Mouse (Mus musculus): ENCODE measurements around the gene Sptan1.
"Not testable (repeated sequence)": the region's sequence is repeated elsewhere in the genome, so short reads cannot be mapped to it uniquely, and the experiment has no call there.

Sptan1 gene

DNA sequence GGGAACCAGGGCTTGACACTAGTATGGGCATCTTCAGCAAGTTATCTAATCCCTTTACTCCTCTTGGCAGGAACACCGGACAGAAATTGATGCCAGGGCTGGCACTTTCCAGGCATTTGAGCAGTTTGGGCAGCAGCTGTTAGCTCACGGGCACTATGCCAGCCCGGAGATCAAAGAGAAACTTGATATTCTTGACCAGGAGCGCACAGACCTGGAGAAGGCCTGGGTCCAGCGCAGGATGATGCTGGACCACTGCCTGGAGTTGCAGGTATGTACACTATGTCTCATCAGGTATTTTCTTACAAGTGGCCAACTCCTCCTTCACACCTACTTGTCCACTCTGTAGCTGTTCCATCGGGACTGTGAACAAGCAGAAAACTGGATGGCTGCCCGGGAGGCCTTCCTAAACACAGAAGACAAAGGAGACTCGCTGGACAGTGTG lies 45.5 kb downstream of the Sptan1 start:
- no peak for DNase-seq

DNA sequence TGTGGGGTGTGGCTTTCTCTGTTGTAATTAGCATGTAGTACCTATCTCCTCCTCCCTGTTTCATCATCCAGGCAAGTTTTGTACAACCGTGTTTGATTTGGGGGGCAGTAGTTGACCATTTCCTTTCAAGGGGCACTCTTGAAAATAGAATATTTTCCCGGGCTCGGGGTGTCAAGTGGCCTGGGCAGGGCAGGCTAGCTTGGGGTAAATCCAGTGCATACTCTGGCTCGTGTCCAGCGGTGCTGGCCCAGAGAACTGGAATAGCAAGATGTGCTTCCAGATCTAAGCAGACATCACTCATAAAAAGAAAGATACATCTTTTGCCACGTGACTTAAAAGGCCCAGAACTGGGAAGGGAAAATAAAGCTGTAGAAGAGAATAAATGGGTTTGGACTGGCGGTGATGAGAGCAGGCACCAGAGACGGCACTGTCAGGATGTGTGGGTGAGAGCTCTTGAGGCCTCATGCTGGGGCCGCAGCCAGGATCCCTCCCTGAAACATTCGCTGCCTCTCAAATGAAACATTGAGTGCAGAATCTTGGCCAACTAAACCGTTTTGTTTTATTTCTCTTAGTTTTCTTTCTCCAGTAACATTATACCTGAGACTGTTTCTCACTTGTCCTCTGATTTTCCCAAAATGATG lies 49.1 kb downstream of the Sptan1 start:
- DNase-seq, result no peak

DNA sequence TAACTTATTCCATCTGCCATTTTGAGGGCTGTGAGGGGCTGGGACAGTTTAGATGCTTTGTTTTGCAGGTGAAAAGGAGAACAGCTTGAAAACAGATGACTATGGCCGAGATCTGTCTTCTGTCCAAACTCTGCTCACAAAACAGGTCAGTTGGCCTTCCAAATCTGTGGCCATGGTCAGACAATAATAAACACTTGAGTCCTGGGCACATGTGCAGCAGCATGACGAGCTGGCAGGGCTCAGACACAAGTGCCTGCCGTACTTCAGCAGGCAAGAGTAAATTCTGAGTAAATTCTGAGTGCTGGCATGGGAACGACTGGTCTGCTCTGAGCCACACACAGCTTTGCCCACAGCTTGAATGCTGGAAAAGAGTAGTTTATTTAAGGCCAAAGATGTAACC lies 60.1 kb downstream of the Sptan1 start:
- no peak for DNase-seq

DNA sequence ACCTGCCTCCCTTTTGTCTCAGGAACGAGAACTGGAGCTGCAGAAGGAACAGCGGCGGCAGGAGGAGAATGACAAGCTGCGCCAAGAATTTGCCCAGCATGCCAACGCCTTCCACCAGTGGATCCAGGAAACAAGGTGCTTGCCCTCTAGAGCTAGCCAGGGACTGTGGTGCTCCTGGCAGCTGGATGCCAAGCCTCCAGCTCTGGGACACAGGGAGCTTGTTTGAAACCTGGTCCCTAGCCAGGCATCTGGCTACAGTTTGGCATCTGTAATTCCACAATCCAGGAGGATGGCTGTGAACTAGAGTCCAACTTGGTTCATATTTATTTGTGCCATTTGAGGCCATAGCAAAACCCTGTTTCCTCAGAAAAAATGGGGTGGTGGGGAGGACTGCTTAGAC lies 61.6 kb downstream of the Sptan1 start:
- no peak for DNase-seq

DNA sequence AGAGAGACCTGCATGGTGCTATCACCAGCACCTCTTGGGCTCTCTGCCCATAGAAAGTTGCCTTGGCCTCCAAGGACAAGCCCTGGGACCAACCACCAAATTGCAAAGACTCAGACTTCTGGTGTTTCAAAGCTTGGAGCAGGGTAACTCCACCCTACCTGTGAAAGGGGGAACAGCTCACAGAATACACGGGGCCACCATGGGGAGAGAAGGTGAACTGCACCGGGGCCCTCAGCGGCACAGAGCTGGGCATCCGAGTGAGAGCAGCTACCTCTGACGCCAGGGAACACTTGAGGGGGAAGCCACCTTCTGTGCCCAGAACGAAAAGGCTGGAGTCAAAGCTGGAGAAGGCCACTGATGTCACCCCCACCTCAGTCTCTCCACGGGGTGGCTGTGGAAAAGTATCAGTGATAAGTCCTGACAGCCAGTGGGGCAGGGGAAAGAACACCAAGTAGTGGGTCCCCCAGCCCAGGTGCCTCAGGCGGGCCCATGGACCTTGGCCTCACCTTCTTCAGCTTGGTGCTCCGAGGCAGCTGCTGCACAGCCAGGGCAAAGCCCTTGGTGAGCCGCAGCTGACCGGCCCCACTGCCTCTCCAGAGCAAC lies 67.0 kb downstream of the Sptan1 start:
- no peak for DNase-seq

DNA sequence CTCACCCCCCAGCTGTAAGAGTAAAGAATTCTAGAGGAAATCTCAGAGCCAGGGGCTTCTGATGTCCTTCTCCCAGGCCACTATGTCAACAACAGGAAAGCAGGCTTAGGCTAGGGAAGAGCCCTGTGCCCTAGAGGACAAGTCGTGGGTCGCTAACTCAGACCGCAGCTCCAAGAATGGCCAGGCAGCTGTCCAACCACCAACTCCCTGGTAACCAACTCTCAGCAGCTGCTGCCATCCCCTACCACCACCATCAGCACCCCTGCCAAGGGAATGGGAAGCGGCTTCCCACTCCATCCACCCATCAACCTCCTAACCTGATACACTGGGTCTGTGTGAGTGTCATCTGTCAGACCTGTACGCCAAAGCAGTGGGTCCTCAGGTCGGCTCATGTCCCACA lies 67.6 kb downstream of the Sptan1 start:
- no peak for DNase-seq

DNA sequence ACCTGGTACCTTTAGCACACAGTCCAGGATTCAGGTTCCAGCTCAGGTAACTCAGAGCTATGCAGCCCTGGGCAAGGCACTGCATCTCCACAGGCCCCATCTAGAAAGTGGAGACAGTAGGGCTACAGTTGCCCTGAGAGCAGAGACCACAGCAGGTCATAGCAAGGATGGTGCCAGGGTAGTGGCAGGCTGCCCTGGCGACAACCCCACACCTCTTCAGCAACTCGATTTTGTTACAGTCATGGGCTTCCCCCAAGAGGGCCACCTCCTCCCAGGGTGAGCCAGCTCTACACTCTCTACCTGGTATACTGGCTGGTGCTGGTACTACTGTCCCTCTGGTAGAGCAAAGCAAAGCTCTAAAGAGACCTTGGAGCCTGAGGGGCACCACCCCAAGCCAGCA lies 72.4 kb downstream of the Sptan1 start:
- DNase-seq, result no peak

DNA sequence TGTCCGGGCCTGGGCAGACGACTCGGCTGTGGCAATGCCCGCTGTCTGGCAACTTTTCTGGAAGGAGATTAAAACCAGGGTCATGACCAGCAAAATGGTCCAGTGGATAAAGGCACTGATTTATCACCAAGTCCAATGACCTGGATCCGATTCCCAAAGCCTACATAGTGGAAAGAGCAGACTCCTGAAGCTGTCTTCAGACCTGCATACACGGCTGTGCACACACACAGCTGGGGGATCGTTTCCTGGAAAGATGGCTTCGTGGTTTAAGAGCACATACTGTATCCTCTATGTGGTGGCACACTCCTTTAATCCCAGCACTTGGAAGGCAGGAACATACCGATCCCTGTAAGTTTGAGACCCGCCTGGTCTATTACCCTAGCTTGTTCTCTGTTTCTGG lies 73.0 kb downstream of the Sptan1 start:
- no peak for DNase-seq

DNA sequence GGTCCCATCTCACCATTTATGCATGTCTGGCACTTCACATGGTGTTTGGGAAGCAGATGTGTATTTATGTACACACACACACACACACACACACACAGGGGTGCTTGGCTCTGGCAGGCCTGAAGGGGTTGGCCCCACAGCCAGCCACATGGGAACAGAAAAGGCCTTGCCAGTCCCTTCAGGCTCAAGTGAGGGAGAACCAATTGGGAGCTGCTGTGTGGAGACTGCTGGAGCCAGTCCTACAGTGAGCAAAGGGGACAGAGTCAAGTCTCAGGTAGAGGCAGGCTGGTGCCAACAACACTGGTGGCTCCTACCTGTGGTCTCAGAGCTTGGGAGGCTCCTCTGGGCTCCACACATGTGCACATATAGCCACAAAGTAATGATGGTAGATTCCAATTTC lies 74.3 kb downstream of the Sptan1 start:
- DNase-seq, result no peak

DNA sequence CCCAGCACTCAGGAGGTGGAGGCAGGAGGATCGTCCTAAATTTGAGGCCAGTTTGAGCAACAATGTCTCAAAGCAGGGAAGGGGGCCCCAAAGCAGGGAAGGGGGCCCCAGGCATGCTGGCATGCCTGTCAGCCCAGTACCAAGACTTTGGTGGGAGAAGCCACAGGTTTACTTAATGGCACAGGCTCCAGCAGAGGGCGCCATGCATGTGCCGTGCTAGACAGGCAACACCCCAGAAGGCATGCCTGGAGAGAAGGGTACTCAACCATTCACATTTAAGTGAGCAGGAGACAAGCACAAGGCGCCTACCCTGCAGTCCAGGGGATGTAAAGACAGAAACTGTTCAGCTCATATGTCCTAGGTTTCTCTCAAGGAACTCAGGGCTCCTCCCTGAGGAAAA lies 77.1 kb downstream of the Sptan1 start:
- peak; percentile 86 for DNase-seq

DNA sequence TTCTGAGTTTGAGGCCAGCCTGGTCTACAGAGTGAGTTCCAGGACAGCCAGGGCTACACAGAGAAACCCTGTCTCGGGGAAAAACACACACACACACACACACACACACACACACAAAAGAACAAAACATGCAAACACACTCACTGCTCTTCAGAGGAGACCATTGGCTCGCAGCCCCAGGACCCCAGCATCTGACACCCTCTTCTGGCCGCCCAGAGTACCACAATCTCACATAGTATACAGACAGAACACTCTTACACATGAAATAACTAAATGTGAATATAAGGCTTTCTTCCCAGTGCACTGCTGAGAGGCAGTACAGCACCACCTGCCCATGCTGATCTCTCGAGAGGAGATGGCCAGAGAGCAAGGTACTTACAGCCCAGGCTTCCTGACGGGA lies 79.2 kb downstream of the Sptan1 start:
- no peak for DNase-seq

DNA sequence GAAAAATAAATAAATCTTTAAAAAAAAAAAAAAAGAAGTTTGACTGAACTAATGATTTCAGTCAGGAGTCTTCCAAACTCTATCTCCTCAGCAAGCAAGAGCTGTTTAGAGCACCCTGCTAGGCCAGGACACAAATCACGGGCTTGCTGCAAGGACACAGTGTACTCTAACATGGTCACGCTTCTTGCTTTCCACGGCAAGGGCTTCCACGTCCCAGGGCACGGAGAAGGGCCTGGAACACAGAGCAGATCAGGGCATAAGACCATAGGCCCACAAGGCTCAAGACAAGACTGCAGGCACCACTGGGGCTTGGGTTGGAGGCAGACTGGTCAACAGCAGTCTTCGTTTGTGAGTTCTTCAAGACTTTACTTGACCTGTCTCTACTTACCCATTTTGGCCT lies 81.8 kb downstream of the Sptan1 start:
- DNase-seq, result no peak

DNA sequence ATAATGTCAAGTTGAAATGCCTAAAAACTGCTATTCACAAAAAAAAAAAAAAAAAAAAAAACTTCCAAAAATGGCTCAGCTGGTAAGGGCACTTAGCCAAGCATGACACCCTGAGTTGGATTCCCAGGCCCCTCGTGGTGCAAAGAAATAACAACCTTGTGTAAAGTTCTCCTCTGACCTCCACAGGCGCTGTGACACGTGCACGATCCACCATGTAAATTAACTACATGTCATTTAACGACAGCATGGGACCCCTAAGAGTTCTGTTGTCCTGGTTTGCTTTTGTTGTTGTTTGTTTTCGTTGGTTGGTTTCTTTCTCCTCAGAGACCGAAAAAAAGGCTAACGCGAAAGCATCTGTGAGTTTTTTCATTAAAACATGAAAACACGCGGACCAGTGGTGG lies 82.7 kb downstream of the Sptan1 start:
- DNase-seq, result no peak

DNA sequence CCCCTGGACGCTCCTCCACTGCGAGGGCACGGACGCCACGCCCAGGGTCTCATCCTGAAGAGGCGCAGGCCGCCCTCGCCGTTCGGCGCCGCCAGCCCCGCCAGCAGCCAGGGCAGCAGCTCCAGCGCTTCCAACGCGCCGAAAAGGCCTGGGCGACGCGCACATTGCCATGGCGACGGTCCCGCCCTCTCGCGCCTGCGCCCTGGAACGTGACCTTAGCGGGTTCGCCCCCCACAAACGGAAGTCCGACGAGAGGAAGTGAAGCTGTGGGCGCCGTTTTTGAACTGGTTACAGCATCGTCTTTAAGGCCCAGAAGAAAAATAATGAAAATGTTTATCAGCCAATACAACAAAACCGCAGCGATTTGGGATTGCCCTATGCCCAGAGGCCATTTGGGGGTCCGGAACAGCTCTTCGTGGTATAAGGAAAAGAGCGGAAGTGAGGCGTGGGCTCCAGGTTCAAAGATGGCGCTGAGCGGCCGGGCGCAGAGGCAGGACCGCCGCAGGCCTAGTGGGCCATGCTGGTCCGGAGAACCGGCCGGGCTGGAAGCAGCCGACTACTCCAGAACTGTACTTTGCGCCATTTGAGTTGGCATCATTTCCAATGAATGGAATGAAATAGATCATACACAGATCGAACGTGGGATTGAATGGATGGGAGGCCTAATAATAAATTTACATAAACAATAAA lies 83.5 kb downstream of the Sptan1 start, which contains the start of gene Wdr34:
TSS of gene Wdr34 (minus strand) at position 183 of the 690 bp plus-strand sequence.
- DNase-seq, result peak; percentile 99

DNA sequence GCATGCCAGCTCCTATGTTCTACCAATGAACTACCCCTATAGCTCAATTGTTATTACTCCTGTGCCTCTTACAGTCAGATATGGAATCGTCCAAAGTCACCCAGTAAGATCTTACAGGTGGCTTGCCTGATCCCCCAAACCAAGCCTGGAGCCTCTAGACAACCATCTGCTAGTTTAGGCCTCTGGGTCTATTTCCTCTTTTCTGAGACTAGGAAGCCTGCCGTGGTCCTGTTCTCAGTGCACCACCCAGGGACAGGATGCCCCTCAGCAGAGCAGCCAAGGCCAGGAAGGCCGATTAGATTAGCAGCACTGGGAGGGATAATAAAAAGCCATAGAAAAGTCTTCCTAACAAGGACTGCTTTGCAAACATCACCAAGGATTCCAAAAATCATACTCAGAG lies 84.5 kb downstream of the Sptan1 start:
- no peak for DNase-seq

DNA sequence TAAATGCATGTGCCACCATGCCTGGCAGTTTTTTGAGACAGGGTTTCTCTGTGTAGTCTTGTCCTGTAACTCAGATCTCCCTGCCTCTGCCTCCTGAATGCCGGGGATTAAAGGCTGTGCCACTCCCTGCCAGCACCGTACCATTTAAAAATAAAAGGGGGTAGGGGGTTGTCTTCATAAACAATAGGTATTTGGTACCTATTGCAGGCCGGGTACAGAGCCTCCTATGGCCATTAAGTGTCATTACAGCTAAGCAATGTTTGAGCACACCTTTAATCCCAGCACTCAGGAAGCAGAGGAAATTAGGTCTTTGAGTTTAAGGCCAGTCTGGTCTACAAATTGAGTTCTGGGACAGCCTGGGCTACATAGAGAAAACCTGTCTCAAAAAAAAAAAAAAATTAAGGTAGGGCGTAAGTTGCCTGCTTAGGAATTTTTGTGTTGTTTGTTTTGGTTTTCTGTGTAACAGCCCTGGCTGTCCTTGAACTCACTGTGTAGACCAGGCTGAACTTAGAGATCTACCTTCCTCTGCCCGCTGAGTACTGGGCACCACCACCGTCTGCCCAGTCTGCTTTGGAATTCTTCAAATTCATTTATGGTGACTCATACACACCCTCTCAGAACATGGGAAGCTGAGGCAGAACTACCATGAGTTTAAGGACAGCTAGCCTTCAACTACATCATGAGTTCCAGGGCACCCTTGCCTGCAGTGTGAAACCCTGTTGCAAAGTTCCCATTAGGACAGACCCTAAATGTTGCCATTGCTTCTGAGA lies 86.8 kb downstream of the Sptan1 start:
- no peak for DNase-seq

DNA sequence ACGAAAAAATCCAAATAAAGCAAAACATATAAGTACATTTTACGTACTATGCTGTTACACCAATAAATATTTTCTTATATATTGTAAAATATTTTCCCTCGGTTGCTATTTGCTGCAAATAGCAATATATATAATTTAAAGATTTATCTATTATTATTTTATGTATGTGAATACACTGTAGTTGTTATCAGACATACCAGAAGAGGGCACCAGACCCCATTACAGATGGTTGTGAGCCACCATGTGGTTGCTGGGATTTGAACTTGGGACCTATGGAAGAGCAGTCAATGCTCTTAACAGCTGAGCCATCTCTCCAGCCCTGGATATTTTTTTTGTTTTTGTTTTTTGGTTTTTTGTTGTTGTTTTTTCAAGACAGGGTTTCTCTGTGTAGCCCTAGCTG lies 90.0 kb downstream of the Sptan1 start:
- DNase-seq, result not testable (repeated sequence)

DNA sequence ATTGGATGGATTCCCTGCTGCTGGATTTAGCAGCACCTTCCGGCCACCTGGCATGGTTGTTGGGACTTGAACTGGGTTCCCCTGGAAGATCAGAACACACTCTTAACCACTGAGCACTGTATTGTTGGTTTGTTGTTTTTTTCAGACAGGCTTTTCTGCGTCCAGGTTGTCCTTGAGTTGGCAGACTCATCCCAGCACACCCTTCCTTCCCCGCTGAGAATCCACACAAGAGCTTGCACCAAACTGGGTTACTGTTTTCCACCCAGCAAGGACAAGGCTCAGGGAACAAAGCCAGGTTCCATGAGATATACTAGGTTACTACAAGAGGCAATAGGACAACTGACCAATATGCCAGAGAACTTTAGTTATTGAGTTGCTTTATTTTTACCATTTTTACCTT lies 91.4 kb downstream of the Sptan1 start:
- no peak for DNase-seq

DNA sequence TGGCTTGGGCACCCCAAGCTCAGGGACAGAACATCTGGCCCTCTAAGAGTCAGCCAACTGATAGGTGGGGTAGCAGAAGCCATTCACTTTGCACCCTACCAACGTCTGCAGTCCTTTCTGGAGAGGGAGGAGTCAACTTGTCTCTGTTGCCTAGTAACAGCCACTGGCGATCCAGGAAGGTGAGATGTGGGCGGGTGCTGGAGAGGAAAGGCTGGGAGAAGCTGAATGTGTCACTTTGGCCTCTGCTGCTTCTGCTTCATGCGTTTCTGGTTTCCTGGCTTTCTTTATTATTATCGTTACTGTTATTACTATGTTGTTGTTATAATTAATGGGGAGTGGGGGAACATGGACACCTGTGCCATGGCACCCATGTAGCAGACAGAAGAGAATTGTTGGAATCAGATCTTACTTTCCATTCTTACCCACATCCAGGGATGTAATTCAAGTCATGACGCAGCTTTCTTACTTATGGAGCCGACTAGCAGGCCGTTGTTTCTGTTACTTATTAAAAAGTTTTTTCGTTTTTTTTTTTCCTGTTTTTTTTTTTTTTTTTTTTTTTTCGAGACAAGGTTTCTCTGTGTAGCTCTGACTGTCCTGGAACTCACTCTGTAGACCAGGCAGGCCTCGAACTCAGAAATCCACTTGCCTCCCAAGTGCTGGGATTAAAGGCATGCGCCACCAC lies 92.0 kb downstream of the Sptan1 start, which contains the start of gene Set:
TSS of gene Set (plus strand) at position 156 of the 682 bp plus-strand sequence.
- no peak for DNase-seq

DNA sequence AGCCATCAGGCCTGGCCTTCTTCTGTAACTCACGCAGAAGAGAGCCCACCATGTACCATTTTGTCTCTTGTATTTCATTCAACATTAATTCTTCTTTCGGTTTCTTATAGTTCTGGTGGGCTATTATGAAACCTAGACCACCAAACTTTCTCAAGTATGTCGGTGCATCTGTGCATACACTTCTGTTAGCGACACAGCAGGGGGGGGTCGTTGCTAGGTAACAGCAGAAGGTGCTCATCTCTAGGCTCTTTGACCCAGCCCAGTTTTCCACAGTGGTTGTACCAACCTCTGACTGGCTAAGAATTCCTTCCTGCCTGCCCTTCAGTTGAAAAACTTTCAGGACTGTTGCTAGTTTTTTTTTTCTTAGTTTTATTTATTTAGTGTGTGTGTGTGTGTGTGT lies 93.1 kb downstream of the Sptan1 start:
- no peak for DNase-seq

DNA sequence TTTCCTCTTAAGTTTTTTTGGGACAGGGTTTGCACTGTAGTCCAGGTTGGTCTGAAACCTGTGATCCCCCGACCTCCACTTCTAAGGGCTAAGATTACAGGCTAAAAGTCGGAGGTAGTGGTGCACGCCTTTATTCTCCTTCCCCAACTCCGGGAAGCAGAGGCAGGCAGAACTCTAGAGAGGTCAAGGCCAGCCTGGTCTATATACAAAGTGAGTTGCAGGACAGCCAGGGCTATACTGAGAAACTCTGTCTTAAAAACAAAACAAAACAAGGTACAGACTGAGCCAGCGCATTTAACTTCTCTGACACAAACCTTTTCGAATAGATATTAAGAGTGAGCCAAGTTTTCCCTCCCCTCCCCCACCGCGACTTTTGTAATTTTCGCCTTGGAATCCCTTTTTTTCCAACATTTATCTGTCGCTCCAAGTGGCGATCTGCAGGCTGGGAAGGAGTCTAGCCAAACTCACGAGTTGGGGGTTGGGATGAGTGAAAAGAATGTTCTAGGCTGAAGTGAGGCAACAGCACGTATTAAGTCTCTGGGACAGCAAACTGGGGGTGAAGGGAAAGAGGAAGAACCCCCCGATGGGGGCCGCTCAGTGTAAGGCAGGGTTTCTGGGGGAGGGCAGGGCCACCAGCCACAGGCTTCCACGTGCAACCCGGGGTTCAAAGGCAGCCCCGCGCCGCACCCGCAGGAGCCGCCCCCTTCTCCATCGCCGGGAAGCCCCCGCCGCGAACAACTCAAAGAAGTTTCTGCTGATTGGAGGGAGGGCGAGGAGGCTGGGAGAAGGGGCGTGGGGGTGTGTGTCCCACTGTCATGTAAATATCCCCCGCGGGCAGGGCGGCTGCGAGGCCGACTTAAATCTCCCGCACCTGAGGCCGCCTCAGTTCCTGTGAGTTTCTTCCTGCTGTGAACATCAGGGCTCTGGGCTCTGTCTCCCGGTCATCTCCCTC lies 96.1 kb downstream of the Sptan1 start:
- DNase-seq, result peak; percentile 50

Measured in kidney, postnatal 14 days (tissue).